Mouse (Mus musculus) liver, embryonic 14.5 days (tissue): ENCODE results near the gene Tnf.

Experiments used
- CTCF ChIP-seq: IDR thresholded peaks from 2 replicates; pipeline ENCODE4 v1.5.1; 2016; ENCODE audit warnings: antibody characterized with exemption, low read depth, control low read depth
- EP300 ChIP-seq: IDR thresholded peaks from 2 replicates; pipeline ENCODE4 v1.6.1; 2016; ENCODE audit warnings: antibody characterized with exemption, low read depth

DNA sequence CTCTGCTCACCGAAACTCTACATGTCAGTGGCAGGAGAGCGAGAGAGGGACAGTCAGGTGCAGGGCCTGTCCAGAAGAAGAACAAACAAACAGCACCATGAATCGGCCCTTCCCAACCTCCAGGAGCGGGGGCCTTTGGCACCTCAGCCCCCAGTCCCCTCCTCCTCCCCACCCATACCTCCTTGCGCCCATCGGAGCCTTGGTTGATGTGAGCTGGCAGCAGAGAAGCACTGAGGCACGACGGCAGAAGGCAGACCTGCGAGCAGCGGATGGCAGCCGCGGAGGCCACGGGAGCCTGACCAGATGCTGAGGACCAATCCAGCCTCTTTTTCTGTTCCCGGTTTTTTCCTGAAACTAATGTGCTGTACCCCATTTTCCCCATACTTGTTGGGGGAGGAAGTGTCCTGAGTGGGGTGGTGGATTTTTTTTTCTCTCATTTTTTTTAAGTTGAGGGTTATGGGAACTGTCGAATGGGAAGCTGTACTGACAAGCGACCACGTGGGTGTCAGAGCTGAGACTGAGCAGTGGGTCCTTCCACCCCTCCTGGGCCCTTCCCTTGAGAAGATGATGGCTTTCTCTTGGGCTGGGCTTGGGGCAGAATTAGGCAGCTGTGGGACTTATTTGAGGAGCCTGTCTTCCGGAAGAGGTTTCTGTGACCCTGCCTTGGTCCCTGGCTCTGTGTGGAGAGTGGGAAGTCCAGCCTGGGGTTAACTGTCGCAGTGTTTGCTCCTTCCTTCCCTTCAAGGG lies 47.8 kb upstream of the Tnf start:
- TF ChIP-seq CTCF (no peak), EP300 (no peak)
